Mouse (Mus musculus): Measurements from ENCODE around the gene Tsacc.

The Tsacc gene

DNA sequence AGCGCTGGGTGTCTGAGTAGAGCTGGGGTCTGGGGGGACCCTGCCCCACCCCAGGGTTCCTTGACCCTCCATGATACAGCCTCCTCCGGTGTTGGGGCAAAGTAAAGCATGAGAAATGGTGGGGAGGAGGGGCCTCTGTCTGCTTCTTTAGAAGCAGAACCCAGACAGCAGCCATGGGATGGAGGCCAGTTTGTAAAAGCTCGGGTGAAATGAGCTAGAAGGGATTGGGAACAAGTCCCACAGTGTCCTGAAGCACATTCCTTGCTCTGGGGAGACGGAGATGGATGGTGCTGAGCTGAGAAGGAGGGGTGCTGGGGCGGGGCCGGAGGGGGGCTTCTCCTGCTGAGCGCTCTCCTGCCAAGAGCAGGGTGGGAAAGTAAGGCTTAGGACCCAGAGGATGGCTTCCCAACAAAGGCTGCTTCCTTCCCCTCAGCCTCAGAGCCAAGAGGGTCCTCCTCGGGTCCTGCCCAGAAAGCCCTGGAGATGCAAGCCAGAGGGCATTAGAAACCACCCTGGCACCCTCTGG lies 57.9 kb downstream of the Tsacc start:
- DNase-seq (ENCODE audit: low spot score), result no peak

GRCm38 (mm10) chr3:88237556-88238194 lies 59.1 kb downstream of the Tsacc start:
- no peak for DNase-seq (ENCODE audit: low spot score)

GRCm38 (mm10) chr3:88237161-88237555 lies 59.6 kb downstream of the Tsacc start:
- no peak for DNase-seq (ENCODE audit: low spot score)

DNA sequence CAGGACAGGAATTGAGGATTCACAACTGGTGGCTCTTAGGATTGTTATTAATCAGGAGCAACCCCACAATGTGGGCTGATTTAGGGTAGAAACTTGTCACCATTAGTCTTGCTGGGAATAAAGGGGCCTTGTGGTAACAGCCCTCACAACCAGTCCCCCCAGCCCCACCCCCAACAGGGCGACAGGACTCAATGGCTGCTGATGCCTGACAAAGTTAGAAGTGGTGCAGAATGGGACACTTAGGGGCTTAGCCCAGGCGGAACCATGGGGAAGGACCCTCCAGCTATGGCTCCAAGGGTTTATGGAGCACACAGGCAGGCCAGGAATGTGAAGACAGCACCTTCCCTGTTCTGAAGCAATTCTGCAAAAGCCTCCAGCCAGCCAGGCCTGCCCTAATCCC lies 61.2 kb downstream of the Tsacc start:
- DNase-seq (ENCODE audit: low spot score), result no peak

DNA sequence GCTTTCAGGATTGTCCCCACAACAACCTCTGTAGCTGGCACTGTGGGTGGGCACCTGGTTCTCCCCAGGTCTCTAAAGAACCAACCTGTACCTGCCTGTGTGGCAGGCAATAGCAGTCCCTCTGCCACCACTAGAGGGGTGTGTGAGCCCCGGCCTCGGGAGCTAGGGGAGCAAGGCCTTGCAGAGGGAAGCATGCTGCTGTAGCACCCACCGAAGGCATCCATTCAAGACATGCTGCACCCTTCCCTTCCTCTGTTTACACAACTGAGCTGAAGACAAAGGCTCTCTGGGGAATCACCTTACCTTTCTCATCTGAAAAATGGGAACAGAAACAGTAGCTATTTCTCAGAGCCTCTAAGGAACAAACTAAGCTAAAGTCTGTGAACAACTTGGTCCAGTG lies 61.6 kb downstream of the Tsacc start:
- DNase-seq (ENCODE audit: low spot score), result no peak

DNA sequence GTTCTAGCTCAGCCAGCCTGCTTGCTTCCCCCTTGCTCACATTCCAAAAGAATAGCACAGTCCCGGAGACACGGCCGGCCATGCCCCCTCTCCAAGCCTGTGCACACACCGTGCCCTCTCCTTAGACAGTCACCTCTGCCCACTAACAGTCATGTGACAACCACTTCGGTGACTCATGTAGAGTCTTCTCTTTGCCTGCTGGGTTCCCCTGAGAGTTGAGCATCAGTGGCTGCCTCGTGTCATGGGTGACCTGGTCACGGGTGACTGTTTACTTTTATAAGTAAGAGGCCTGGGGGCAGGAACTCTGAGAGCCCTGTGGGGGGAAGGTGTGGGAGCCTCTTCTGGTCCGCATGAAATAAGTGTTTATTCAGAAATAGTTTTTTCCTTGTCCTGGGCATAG lies 62.8 kb downstream of the Tsacc start:
- DNase-seq (ENCODE audit: low spot score), result no peak

GRCm38 (mm10) chr3:88232851-88233649 lies 63.7 kb downstream of the Tsacc start:
- DNase-seq (ENCODE audit: low spot score), result no peak

All from urinary bladder, postnatal 10 days (tissue).